Mouse (Mus musculus) heart, postnatal 14 days (tissue): ENCODE data around the gene Tox4. TPM values are rescaled to one million over a fixed set of nuclear protein-coding genes. Genes with fewer than 3 reads are reported as not detected.

Experiments
- total RNA-seq, 2 experiments: library from RNA; stranded (reverse); gene quantifications; 2 replicates each; pipeline ENCODE4 v1.2.3; 2021

Gene Tox4
- total RNA-seq, 2 experiments from 2014 or later, result 35.5 to 36.7 TPM

Other genes starting within 250 kb of the Tox4 start
- gene Olfr221, start 236.7 kb upstream of the Tox4 start, total RNA-seq, result not detected
- 100 to 1,000 TPM; 118 to 137 TPM for gene Hnrnpc, start 175.1 kb upstream of the Tox4 start, total RNA-seq
- under 1 TPM; 0.17 to 0.53 TPM for gene Rpgrip1, start 168.4 kb upstream of the Tox4 start, total RNA-seq
- gene Supt16, start 81.7 kb upstream of the Tox4 start, total RNA-seq, result 10 to 100 TPM; 25.9 to 26.7 TPM
- 10 to 100 TPM; 50.1 to 51.9 TPM for gene Chd8, start 21.4 kb upstream of the Tox4 start, total RNA-seq
- gene Rab2b, start 399 bp downstream of the Tox4 start, total RNA-seq, result 1 to 10 TPM; 5.5 to 7.1 TPM
- 10 to 100 TPM; 19.1 to 19.5 TPM for gene Mettl3, start 26.0 kb downstream of the Tox4 start, total RNA-seq
- 1 to 10 TPM; 2.2 to 2.9 TPM for gene Sall2, start 49.6 kb downstream of the Tox4 start, total RNA-seq
- gene Olfr1513, start 77.3 kb downstream of the Tox4 start, total RNA-seq, result not detected
- gene Olfr1512, start 100.0 kb downstream of the Tox4 start, total RNA-seq, result not detected
- gene Olfr1511, start 118.2 kb downstream of the Tox4 start, total RNA-seq, result not detected
- gene Olfr1510, start 135.2 kb downstream of the Tox4 start, total RNA-seq, result not detected
- gene Olfr1509, start 163.8 kb downstream of the Tox4 start, total RNA-seq, result not detected
- not detected for gene Olfr1508, start 188.3 kb downstream of the Tox4 start, total RNA-seq
- gene Olfr1507, start 216.6 kb downstream of the Tox4 start, total RNA-seq, result not detected